Mouse (Mus musculus) WW6 (cell line): ENCODE measurements around the gene Arhgap15.

Source experiments
- DNase-seq: peaks from one replicate; pipeline ENCODE4 v3.0.0-alpha.2; 2013; ENCODE audit warnings: low read depth, low spot score

The Arhgap15 gene

DNA sequence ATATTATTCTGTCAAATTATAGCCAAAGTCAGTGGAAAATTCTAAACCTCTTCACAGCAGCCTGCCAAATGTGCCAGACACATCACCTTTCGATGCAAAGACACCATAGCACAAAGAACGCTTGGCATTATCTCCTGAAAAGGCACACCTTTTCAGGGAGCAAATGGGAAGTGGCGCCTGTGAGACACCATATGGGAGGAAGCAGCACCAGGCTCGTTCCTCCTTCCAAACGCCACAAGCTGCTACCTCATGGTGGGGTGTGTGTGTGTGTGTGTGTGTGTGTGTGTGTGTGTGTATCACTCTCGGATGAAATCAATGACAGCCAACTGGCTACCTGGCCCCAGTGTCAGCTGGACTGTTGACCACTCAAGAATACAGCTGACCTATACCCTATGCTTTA is 551.8 kb downstream of the Arhgap15 start:
- no peak for DNase-seq

DNA sequence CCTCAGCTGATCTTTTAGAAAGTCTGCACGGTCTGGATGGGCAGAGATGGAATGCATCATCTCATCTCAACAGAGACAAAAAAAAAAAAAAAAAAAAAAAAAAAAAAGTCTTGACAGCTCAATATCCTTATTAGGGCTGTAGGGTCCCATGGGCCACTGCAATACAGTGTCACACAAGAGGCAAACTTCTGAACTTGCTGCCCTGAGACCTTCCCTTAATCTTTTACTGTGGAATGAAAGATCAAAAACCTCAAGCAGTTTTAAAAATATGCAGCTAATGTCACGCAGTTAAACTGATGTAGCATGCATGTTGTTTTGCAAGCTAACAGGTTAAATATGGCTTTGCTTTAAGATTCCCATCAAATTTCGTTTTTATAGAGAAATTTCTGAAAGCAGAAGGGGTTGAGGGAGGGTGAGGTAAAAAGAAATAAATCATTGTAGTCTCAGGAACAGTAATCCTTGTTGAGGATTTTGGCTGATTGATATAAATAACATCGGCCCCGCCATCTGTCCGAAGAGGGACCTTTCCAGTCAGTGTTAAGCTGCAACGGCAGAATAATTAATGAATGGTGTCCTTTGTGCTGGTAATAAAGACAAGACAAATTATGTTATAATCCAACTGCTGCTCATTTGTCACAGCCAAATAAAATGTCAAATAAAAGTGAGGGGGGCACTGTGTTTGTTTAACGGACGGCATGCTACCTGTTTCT is 555.8 kb downstream of the Arhgap15 start:
- no peak for DNase-seq

DNA sequence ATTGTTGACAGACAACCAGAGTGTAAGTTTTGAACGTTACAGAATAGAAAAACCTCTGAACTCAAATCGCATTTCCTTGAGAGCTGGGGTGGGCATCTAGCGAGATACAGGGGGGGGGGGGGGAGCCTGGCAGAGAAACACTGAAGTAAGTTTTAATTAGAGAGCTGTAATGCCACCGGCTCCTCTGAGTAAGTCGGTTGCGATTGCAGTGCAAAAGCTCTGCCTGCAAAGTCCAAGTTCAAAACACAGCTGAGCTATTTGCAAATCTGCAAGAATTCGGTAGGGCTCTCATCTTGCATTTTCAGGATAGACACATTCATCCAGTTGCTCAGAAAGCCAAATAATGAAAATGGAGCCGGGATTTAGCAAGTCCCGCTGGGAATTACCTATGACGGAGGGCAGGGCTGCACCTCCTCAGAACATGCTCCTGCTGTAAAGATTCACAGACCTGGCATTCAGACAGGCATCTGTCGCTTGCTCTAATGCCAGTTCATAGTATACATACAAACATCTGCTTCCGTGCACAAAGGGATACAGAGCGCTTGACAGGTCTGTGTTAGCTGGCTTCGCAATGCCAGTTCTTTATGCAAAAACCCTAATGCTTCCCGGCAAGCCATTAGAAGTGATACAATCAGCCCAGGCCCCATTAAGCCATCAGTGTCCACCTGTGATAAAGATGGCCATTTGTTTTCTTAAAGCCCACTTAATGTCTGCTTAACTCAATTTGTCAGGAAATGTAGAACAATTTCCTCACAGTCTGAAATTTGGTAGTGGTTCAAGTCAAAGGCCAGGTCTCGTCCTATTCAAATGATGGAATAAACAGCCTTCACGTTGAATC is 556.6 kb downstream of the Arhgap15 start:
- no peak for DNase-seq

DNA sequence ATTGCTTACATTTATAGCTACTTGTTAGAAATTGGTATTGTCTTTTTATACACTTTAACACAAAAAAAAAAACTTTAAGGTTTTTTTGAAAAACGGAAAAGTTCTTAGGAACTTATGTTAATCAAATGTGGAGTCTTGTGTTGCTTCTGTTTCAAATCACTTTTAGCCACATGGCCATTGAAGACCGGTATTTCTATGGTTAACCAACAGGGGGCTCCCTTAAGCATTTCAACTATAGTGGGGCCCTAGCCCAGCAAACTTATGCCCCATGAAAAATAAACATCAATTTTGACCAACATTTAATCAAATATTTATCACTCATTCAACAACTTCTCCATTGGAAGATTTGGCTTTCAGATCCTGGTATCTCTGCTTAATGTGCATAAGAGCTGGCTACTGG is 557.5 kb downstream of the Arhgap15 start:
- DNase-seq = no peak

DNA sequence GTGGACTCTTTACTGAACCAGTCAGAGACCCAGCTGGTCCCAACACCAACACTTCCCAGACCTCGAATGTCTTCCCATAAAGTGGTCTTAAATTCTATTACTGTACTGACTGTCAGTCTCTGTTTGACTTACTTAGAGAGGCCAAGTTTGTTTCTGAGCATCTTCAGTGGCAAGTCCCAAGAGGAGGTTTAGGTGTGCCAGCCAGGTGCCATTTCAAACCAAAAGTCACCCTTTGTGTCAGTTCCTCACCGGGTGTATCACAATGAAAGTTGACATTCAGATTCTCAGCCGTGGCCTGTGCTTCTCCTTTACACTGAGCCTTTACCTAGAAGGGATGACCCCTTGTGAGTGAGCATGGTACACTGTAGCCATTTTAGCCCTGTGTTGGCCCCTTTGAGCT is 560.5 kb downstream of the Arhgap15 start:
- no peak for DNase-seq

DNA sequence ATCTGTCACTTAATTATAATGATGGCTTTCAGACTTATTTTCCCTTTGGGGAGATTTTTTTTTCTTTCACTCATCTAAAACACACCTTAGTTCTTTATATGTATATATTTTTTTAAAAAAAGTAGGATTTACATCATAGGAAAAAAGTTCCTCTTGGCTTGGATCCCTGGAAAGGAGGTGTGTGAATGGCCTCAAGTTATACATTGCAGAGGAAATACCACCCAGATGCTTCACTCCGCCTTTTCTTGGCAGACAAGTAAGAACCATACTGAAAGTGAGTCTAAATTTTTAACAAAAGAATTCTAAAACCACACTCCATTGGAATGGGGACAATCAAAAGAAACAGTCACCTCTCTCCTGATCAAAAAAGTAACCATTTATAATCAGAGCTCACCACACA is 560.9 kb downstream of the Arhgap15 start:
- no peak for DNase-seq

DNA sequence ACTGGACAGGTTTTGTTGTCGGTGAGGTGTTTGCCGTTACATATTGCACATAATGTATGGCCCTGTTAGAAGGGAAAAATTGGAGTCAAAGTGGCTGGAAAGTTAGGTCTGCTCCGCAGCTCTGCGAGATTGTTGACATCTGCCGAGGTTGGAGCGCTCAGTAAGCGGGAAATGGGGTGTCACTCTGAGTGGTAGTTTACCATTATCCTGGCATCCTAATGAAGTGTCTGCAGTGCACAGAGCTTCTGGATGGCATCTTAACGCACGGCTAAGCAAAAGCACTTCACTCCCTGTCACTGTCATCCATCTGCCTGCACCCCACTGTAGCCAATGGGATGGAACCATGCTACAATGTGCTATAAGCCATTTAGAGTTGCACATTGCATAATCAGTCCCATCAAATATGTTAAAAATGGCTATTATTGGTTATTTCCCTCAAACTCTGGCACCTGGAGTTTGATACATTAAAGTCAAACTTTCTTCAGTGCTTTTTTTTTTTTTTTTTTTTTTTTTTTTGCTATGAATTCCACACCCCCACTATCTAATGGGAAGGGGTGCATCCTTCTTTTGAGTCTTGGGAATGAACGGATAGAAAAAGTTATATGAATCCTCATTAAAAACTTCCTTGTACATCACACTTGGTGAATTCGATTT is 561.6 kb downstream of the Arhgap15 start:
- no peak for DNase-seq

DNA sequence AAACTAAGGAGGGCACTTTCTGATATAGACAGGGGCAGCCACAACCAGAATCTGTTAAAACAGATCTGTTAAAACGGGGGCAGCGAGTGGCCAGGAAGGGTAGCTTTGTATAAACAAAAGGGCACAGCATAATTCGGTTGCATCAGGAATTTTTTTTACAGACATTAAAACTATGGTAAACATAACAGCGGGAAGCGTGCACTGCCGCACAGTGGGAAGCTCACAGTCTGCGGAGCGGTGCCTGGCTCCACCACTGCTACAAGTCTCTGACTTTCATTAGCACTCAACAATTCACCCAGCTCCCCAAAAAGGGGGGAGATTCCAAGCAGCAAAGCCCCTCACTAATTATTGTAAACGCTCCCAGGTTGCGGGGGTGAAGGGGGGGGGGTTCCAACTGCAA is 562.6 kb downstream of the Arhgap15 start:
- DNase-seq = no peak

DNA sequence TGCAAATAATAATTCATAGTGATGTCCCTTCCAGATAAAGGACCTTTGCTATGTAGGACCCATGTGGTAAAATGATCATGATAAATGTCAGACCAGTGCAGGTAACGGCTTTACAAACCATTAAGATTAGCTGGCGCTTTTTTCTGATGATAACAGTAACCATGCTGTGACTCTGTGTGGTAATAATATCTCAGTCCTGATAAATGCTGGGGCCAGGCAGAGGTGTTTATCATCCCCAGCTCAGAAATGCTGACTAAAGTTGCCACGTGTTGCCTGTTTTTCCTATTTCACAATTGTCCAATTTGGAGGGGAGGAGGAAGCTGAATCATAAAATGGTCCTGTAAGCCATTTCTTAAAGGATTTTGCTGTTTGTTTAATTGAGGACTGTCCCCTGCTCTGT is 564.9 kb downstream of the Arhgap15 start:
- no peak for DNase-seq

DNA sequence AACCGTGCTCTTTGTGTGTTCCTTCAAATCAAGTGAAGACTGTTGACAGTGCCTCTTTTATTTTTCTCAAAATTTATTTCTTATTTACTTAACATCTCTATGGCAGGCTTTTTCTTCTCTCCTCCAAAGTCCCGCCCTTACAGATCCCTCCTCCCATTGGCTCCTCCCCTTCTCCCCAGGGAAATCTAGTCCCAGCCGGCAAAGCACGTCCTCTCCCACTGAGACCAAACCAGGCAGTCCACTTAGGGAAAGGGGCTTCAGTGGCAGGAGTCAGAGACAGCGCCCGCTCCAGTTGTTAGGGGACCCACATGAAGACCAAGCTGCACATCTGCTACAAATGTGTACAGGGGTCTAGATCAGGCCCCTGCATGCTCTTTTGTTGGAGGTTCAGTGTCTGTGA is 569.8 kb downstream of the Arhgap15 start:
- no peak for DNase-seq

DNA sequence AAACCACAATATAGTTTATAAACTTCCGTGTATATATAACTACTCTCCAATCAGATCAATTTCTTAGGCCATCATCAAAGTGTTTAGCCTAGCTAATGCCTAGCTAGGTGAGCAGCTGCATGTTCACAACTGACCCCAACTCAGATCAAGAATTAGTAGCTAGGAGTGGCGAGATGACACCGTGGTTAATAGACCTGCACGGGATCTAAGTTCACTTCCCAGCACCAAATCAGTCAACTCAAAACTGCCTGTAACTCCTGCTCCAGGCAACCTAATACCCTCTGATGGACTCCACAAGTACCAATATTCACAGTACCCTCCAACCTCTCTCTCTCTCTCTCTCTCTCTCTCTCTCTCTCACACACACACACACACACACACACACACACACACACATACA is 570.9 kb downstream of the Arhgap15 start:
- DNase-seq = no peak

DNA sequence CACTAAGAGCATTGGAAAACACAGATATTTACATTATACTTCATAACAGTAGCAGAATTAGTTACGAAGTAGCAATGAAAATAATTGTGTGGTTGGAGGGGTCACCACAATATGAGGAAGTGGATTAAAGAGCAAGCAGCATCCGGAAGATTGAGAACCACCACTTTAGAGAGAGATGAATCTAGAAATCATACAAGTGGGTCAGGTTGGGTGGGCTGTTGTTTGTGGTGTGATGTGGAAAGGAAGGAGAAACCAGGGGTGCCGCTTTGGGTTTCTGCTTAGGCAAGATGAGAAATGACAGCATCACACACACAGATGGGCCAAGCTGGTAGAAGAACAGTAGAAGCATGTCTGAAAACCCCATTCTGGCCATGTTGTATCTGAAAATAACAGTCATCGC is 575.2 kb downstream of the Arhgap15 start:
- no peak for DNase-seq

DNA sequence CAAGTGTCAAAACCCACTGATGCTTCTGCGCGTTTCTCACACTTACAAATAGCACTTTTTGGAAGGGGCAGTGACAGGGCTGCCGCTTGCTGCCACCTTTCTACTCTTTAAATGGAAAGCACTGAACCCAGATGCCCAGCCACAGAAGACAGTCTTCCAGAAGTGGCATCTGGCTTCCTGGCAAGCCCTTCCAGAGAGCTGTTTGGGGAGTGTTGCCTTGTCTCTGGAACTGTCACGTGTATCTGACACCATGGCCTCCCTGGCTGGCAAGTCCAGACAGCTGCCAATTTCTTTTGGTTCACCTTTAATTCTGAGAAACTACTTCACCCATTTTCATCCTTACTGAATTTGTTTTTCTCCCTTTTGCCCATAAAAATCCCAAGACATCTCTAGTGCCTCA is 584.7 kb downstream of the Arhgap15 start:
- no peak for DNase-seq

DNA sequence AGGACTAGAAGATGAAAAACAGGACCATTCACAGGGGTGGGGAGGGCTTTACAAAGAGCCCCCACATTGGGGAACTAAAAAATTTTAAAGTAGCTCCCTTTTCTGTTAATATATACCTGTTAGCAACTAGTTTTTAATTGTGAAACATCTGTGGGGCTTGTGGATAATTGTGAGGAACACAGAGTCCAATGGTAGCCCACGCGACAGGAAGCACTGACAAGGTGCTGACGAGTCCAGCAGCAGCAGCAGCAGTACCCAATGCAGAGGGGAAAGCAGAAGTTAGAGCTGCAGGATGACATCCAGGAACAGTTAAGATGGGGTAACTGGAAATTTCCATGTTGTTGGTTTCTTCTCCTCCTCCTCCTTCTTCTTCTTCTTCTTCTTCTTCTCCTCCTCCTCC is 585.4 kb downstream of the Arhgap15 start:
- DNase-seq = no peak

DNA sequence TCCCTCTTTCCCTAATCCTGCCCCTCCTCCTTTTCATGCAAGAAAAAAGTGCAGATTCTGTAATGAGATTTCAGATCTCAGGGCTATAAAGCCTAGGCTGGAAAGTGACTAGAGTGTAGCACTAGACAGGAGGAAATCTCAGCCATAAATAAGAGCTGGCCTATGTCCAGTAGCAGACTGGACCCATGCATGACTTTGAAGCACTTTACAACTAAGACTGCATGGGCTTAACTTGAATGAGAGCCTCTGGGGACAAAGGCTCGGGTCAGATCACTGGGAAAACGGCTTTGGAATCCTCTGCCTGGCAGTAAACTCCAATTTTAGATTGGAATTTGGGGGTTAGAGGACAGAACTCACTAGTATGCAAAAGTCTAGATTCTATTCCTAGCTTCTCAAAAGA is 585.9 kb downstream of the Arhgap15 start:
- no peak for DNase-seq

DNA sequence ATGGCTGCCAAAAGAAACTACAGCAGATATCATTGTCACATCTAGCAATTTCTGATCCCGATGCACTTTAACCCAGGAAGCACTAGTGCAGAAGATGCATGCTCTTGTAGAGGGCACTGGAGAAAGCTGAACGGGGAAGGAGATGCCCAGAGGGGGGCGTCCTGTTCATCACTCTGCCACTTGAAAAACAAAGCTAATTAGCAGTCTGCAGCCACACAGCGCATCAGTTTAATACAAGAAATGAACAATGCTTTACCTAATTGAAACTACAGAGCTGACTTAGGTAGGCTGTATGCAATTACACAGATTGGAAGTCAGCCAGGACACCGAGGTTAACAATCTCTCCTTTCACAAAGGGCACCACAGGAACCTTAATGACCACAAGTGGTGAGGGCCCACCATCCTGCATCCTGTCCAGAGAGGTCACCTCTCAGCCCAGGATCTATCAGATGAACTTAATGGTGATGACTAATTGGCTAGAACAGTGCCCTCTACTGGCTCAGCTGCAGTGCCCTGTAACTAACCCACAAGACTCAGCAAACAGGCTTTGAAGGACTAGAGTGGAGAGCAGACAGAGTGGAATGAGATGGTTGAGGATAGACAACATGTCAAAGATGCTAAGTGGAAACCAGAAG is 588.2 kb downstream of the Arhgap15 start:
- DNase-seq = no peak

DNA sequence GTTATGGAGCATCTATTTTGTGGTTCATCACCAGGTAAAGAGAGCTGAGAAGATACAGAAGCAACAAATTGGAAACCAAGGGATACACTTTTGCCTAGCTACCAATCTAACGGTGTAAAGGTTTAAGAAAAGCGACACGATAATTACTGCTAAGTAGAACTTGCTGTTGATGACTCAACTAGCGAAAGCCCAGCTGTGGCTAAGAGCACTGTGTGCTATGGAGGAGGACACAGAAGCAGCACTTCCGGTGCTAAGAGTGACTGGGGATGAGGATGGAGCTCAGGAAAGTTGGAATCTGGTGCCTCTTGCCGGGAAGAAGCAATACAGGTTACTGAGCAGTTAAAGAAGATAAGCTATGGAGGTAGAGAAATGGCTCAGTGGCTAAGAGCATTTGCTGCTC is 589.8 kb downstream of the Arhgap15 start:
- DNase-seq = no peak

DNA sequence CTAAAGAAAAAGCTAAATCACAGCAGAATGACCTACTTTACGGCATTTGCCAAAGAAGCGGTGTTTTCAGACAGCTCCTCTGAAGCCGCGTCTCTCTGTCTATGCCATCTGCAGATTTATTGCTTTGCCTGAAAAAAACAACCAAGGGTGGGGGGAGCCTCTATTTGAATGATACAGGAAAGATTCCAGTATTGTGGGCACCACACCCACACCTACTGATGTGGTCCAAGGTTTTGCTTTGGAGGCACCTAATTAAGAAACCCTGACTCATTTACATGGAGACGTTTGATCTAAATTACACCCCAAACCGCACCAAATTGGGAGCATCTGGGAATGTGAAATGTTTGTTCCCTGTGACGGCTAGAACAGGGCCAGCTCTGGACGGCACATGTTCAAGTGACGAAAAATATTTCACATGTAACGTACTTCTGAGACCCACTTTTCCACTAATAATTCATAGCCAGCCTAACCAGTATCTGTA is 592.5 kb downstream of the Arhgap15 start:
- DNase-seq = no peak

DNA sequence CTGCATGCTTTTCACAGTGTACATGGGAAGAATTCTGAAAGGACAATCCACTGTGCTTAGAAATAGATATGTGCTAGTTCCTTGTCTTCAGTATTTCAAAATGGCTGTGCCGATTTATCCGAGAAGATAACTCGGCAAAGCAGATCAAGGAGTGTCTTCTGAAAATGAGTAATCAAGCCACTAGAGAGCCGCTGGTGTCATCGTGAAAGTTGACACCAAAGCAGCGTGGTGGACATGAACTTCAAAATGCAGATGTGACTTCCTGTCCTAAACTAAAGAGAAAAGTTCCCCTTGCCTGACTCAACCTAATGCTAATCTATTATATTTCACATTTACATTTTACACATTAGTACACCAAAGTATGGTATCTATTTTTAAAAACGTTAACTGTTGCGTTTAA is 596.2 kb downstream of the Arhgap15 start:
- DNase-seq = no peak

DNA sequence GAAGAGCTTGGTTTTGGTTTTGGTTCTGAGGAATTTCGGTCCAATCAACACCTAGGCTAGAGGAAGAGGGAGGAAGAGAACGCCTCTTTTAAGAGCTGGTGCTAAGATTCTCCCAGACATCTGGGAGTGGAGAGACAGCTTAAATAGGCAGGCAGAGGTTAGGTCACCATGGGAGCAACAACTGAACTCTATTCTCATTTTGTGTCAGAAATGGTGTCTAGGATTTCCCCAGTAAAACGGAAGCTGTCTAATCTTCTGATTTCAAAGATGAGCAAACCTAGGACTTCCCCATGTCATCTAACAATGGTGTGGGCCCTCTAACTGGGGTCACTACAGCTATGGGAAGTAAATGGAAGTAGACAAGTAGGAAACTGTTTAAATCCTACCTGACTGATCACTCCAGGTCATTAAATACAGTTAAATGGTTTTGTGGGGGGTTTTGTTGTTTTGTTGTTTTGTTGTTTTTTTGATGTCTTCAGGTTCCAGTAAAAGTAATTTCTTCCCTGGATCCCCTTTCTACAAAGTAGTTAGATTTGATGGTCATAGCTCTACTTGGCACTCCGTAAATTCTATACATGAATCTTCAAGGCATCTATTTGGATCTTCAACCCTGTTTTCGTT is 596.8 kb downstream of the Arhgap15 start:
- no peak for DNase-seq

DNA sequence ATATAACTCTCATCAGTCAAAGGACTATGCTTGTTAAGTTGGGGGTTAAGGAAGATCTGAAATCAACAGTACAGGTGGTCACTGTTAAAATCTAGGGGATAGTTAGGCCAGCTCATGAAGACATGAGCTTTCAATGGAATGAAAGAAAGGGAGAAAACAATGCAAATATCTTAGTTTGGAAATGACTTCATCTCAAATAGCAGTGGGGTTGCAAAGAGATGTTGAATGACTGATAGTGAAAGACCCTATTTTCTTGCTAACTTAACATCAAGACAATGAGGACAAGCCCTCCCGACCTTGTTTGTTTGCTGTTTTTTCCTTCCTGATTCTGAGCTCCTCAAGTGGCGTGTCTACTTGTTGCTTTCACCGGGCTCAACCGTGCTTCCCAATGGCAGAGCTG is 597.6 kb downstream of the Arhgap15 start:
- DNase-seq = no peak

DNA sequence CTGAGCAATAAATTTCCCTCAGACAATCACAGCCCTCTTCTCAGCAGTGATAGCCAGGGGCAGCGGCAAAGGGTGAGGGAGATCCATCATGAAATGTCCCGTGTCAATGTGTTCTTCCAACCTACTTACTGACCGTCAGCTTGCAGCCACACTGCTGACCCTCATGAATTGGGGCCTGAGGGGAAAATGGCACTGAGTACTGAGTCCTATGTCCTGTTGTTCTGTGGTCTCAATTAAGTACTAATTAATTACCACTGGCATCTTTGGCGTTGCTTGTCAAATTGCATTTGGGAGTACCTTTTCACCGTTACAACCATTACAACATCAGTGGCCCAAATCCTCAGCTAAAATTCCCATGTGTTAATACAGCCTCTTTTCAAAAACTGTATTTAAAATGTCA is 599.2 kb downstream of the Arhgap15 start:
- DNase-seq = no peak
